8 mouse cellular contexts compared by ENCODE assay signal in genomic region chr12:86894184-86894839, GRCm38 (mm10). TPM values are rescaled to one million over a fixed set of nuclear protein-coding genes. Genes with fewer than 3 reads are reported as not detected.
DNase-seq lines count a peak whose midpoint lies in the region; ATAC-seq and TF ChIP-seq lines count a peak whose summit lies in the region.

No protein-coding gene starts in this region.

- H3K4me1 ChIP-seq in brown adipose tissue, adult 24 weeks (ENCODE audit: control insufficient read depth, insufficient read depth, insufficient read length, low read length): peaks cover 57% of the 10 kb centered on the region
- peaks cover 94% of the 10 kb centered on the region for H3K4me1 ChIP-seq in heart, embryonic 13.5 days
- peaks cover 84% of the 10 kb centered on the region for H3K4me1 ChIP-seq in kidney, postnatal 0 days (replicated peaks; ENCODE audit: insufficient read depth, low read length)
- H3K4me1 ChIP-seq in liver, adult 2 months (ENCODE audit: control insufficient read depth, insufficient read depth, low read length): peaks cover 38% of the 10 kb centered on the region

- no peaks in the 10 kb centered on the region for H3K9me3 ChIP-seq in heart, embryonic 13.5 days
- H3K9me3 ChIP-seq in kidney, postnatal 0 days (replicated peaks; ENCODE audit: low read length): no peaks in the 10 kb centered on the region

- peak; percentile 98 for DNase-seq in CD4-positive, CD25-positive, alpha-beta regulatory T cell, adult 2 months (ENCODE audit: low read depth, low spot score)
- DNase-seq in kidney, postnatal 0 days (ENCODE audit: low spot score): peak; percentile 99
- peak; percentile 98 for DNase-seq in liver, adult 2 months (ENCODE audit: extremely low read depth, low read depth, low spot score)
- peak; percentile 94 to 96 for DNase-seq in spleen, postnatal 36 days (ENCODE audit: low spot score in 2 of 2)

- peak overlapping the region; percentile 86 for H3K9ac ChIP-seq in heart, embryonic 13.5 days
- peak overlapping the region; percentile 52 for H3K9ac ChIP-seq in kidney, postnatal 0 days (ENCODE audit: low read depth, low read length)
- peak overlapping the region; percentile 66 for H3K9ac ChIP-seq in liver, adult 2 months (ENCODE audit: low read depth, low read length)

- no peaks in the 10 kb centered on the region for H3K36me3 ChIP-seq in heart, embryonic 13.5 days
- H3K36me3 ChIP-seq in kidney, postnatal 0 days (ENCODE audit: insufficient read depth, low read length): no peaks in the 10 kb centered on the region
- no peaks in the 10 kb centered on the region for H3K36me3 ChIP-seq in liver, adult 2 months (ENCODE audit: control insufficient read depth, insufficient read depth, low read length)

- no peak for TF ChIP-seq CTCF in kidney, postnatal 0 days (IDR thresholded peaks at IDR 0.05; ENCODE audit: low read depth)
- no peak for TF ChIP-seq CTCF in liver, adult 2 months (IDR thresholded peaks at IDR 0.05; ENCODE audit: low read depth, low read length)

- TF ChIP-seq POLR2A in liver, adult 2 months (IDR thresholded peaks at IDR 0.05; ENCODE audit: extremely low read depth, insufficient read depth, low read length): 0 out of 2 replicates have a peak, but pooled peaks have one; percentile 14

- H3K79me2 ChIP-seq in liver, adult 2 months (ENCODE audit: control insufficient read depth, insufficient read depth, low read length): no peaks in the 10 kb centered on the region

- under 1% methylated on average over 22 of the region's 26 CpGs for WGBS in heart, embryonic 13.5 days
- WGBS in kidney, postnatal 0 days: 0% methylated on average over 23 of the region's 26 CpGs
- under 1% methylated on average over 22 of the region's 26 CpGs for WGBS in liver, adult 2 months

- H3K4me3 ChIP-seq in brown adipose tissue, adult 24 weeks (ENCODE audit: insufficient read depth, low read depth, low read length): peak overlapping the region; percentile 57
- peak overlapping the region; percentile 47 for H3K4me3 ChIP-seq in heart, embryonic 13.5 days
- peak overlapping the region; percentile 28 for H3K4me3 ChIP-seq in kidney, postnatal 0 days (replicated peaks; ENCODE audit: low read depth, low read length)
- no peak overlapping the region; the same call in 1 of the 2 replicates for H3K4me3 ChIP-seq in liver, adult 2 months (ENCODE audit: insufficient read depth, low read depth, low read length)

- no peaks in the 10 kb centered on the region for H3K27me3 ChIP-seq in heart, embryonic 13.5 days (replicated peaks)
- H3K27me3 ChIP-seq in kidney, postnatal 0 days (ENCODE audit: insufficient read depth, low read length): no peaks in the 10 kb centered on the region
- H3K27me3 ChIP-seq in liver, adult 2 months (ENCODE audit: control insufficient read depth, insufficient read depth, low read length): no peaks in the 10 kb centered on the region

- peak; percentile 95 for ATAC-seq in erythroid progenitor cell, adult 5-6 weeks (replicated peaks; ENCODE audit: low FRiP score, poor library complexity, severe bottlenecking)
- ATAC-seq in heart, embryonic 13.5 days (ENCODE audit: extremely low read depth, insufficient number of reproducible peaks, low FRiP score, low TSS enrichment): peak; percentile 72
- peak; percentile 81 for ATAC-seq in kidney, postnatal 0 days (replicated peaks; ENCODE audit: low FRiP score, low read depth)
- peak; percentile 79 for ATAC-seq in monocyte, adult 5-6 weeks (replicated peaks; ENCODE audit: insufficient number of reproducible peaks, low FRiP score, low TSS enrichment, poor library complexity, severe bottlenecking)

- H3K27ac ChIP-seq in brown adipose tissue, adult 24 weeks (replicated peaks; ENCODE audit: low read depth, low read length): peak overlapping the region; percentile 93
- peak overlapping the region; percentile 100 for H3K27ac ChIP-seq in heart, embryonic 13.5 days (replicated peaks)
- peak overlapping the region; percentile 99 for H3K27ac ChIP-seq in kidney, postnatal 0 days
- H3K27ac ChIP-seq in liver, adult 2 months (replicated peaks; ENCODE audit: insufficient read depth, low read depth, low read length): peak overlapping the region; percentile 97

- peak overlapping the region; percentile 83 for H3K4me2 ChIP-seq in heart, embryonic 13.5 days
- H3K4me2 ChIP-seq in kidney, postnatal 0 days (ENCODE audit: low read length): peak overlapping the region; percentile 80

RNA-seq across cellular contexts. Expression of gene Irf2bpl, which starts 9.7 kb away (rescaled TPM):
- 7.1 and 23.0 TPM in 2 replicates for polyA plus RNA-seq in brown adipose tissue, adult 24 weeks (2012; ENCODE audit: insufficient read depth, insufficient read length, missing spikeins)
- total RNA-seq in erythroid progenitor cell, adult 5-6 weeks (2015; ENCODE audit: low replicate concordance): 0.72 and 2.5 TPM in 2 replicates
- 0.53 and 1.5 TPM in 2 replicates for total RNA-seq in erythroid progenitor cell, adult 5-6 weeks (2017; ENCODE audit: low replicate concordance)
- 32.7 and 34.1 TPM in 2 replicates for polyA plus RNA-seq in heart, embryonic 13.5 days (2015; fragmentation: Nextera tagmentation; extraction: Ambion mirVana)
- polyA plus RNA-seq in kidney, postnatal 0 days (2015; fragmentation: Nextera tagmentation; extraction: Ambion mirVana): 52.1 and 57.9 TPM in 2 replicates
- 6.8 and 9.3 TPM in 2 replicates for total RNA-seq in liver, adult 2 months (2014; rRNA removed)
- 10.5 and 10.8 TPM in 2 replicates for polyA plus RNA-seq in liver, adult 2 months (2012; rRNA removed)
- 15.1 to 32.7 TPM (median 18.2 TPM) in 3 replicates for total RNA-seq in monocyte, adult 5-6 weeks (2017)

RNA-seq across cellular contexts. Expression of gene Cipc, which starts 52.5 kb away (rescaled TPM):
- polyA plus RNA-seq in brown adipose tissue, adult 24 weeks (2012; ENCODE audit: insufficient read depth, insufficient read length, missing spikeins): 15.9 and 16.4 TPM in 2 replicates
- total RNA-seq in erythroid progenitor cell, adult 5-6 weeks (2015; ENCODE audit: low replicate concordance): 8.6 and 9.2 TPM in 2 replicates
- total RNA-seq in erythroid progenitor cell, adult 5-6 weeks (2017; ENCODE audit: low replicate concordance): 5.8 and 16.4 TPM in 2 replicates
- polyA plus RNA-seq in heart, embryonic 13.5 days (2015; fragmentation: Nextera tagmentation; extraction: Ambion mirVana): 18.4 and 21.3 TPM in 2 replicates
- 14.8 and 16.1 TPM in 2 replicates for polyA plus RNA-seq in kidney, postnatal 0 days (2015; fragmentation: Nextera tagmentation; extraction: Ambion mirVana)
- total RNA-seq in liver, adult 2 months (2014; rRNA removed): 15.7 and 26.4 TPM in 2 replicates
- 28.4 and 36.0 TPM in 2 replicates for polyA plus RNA-seq in liver, adult 2 months (2012; rRNA removed)
- total RNA-seq in monocyte, adult 5-6 weeks (2017): 25.1 to 34.7 TPM (median 25.9 TPM) in 3 replicates
